Mouse (Mus musculus) CH12.LX (cell line): Measurements from ENCODE around the gene Alkbh6. TPM values are rescaled to one million over a fixed set of nuclear protein-coding genes. Genes with fewer than 3 reads are reported as not detected.

Experiments
- DNase-seq: peaks from one replicate; pipeline ENCODE4 v3.0.0-alpha.2; 2013; ENCODE audit errors: extremely low read depth
- H3K27ac ChIP-seq: 2 replicates; pipeline ENCODE4 v1.5.1; 2012; ENCODE audit warnings: low read depth, mild to moderate bottlenecking, control low read depth, moderate library complexity; ENCODE audit not compliant: insufficient read depth
- H3K27me3 ChIP-seq: replicated peaks from 2 replicates; pipeline ENCODE3; 2012; ENCODE audit warnings: inconsistent platforms
- H3K36me3 ChIP-seq, 2 experiments: replicated peaks in 1 of 2; 2 replicates each; pipeline versions ENCODE3 to v1.6.1; 2012; ENCODE audit warnings: inconsistent platforms in 1 of 2, low read length in 1 of 2, mild to moderate bottlenecking in 1 of 2, mixed read lengths in 1 of 2, moderate library complexity in 1 of 2; ENCODE audit not compliant: control insufficient read depth in 1 of 2, insufficient read depth in 1 of 2
- H3K4me1 ChIP-seq, 2 experiments: 2 replicates each; pipeline ENCODE4 v1.6.1; 2012; ENCODE audit warnings: inconsistent platforms in 1 of 2, moderate library complexity in 1 of 2; ENCODE audit not compliant: insufficient read depth in 2 of 2, control insufficient read depth in 1 of 2
- H3K4me2 ChIP-seq: 2 replicates; pipeline ENCODE4 v1.6.1; 2012; ENCODE audit warnings: low read depth, mild to moderate bottlenecking, control low read depth; ENCODE audit not compliant: poor library complexity, insufficient read depth, severe bottlenecking
- H3K4me3 ChIP-seq, 3 experiments: fragments of 150-350 bp in 1 of 3; sonication (generic) in 1 of 3; replicated peaks in 1 of 3; 2 replicates each; pipeline versions ENCODE3 to v1.5.1; 2011 to 2012; ENCODE audit warnings: low read depth in 2 of 3, low read length in 2 of 3, mild to moderate bottlenecking in 2 of 3, moderate library complexity in 2 of 3, control low read depth in 1 of 3, improper control_type of control experiment in 1 of 3, inconsistent platforms in 1 of 3, mixed read lengths in 1 of 3; ENCODE audit not compliant: poor library complexity in 1 of 3
- H3K79me2 ChIP-seq: replicated peaks from 2 replicates; pipeline ENCODE4 v1.6.1; 2012; ENCODE audit warnings: mild to moderate bottlenecking, moderate library complexity; ENCODE audit not compliant: control insufficient read depth, poor library complexity, insufficient read depth, severe bottlenecking; ENCODE audit errors: extremely low read depth
- H3K9ac ChIP-seq: 2 replicates; pipeline ENCODE4 v1.6.1; 2012; ENCODE audit warnings: low read depth, mild to moderate bottlenecking, control low read depth, moderate library complexity; ENCODE audit not compliant: insufficient read depth
- H3K9me3 ChIP-seq: replicated peaks from 2 replicates; pipeline ENCODE3; 2012; ENCODE audit warnings: low read length, inconsistent platforms, mixed read lengths
- BHLHE40 ChIP-seq: IDR thresholded peaks from 2 replicates; pipeline ENCODE4 v1.6.1; 2011; ENCODE audit warnings: mild to moderate bottlenecking, low read depth, low read length, improper control_type of control experiment
- CHD2 ChIP-seq: IDR thresholded peaks from 2 replicates; pipeline ENCODE4 v1.6.1; 2011; ENCODE audit warnings: low read length, improper control_type of control experiment
- CTCF ChIP-seq, 2 experiments: IDR thresholded peaks in 1 of 2; conservative IDR thresholded peaks in 1 of 2; 2 replicates each; pipeline ENCODE4 v1.5.1; 2011 to 2012; ENCODE audit warnings: low read depth in 2 of 2, low read length in 2 of 2, improper control_type of control experiment in 1 of 2, inconsistent platforms in 1 of 2, mild to moderate bottlenecking in 1 of 2, moderate library complexity in 1 of 2
- E2F4 ChIP-seq: IDR thresholded peaks from 2 replicates; pipeline ENCODE4 v1.6.1; 2011; ENCODE audit warnings: low read depth, low read length, improper control_type of control experiment; ENCODE audit not compliant: insufficient replicate concordance
- GABPA ChIP-seq: IDR thresholded peaks from 2 replicates; pipeline ENCODE4 v1.6.1; 2012; ENCODE audit warnings: low read depth, low read length, improper control_type of control experiment, inconsistent platforms; ENCODE audit not compliant: insufficient replicate concordance
- JUN ChIP-seq: IDR thresholded peaks from 2 replicates; pipeline ENCODE4 v1.6.1; 2011; ENCODE audit warnings: low read depth, mild to moderate bottlenecking, low read length, improper control_type of control experiment, moderate library complexity; ENCODE audit not compliant: insufficient read depth
- KAT2A ChIP-seq: IDR thresholded peaks from 2 replicates; pipeline ENCODE4 v1.6.1; 2012; ENCODE audit warnings: low read length, improper control_type of control experiment, inconsistent platforms; ENCODE audit not compliant: insufficient replicate concordance
- MAZ ChIP-seq: IDR thresholded peaks from 2 replicates; pipeline ENCODE4 v1.6.1; 2012; ENCODE audit warnings: low read depth, mild to moderate bottlenecking, inconsistent platforms, low read length, improper control_type of control experiment, moderate library complexity
- MEF2A ChIP-seq: IDR thresholded peaks from 2 replicates; pipeline ENCODE4 v1.6.1; 2014; ENCODE audit warnings: low read depth, mild to moderate bottlenecking, inconsistent platforms, low read length, improper control_type of control experiment, borderline replicate concordance
- NELFE ChIP-seq: IDR thresholded peaks from 2 replicates; pipeline ENCODE4 v1.6.1; 2011; ENCODE audit warnings: low read depth, low read length, improper control_type of control experiment
- PAX5 ChIP-seq: IDR thresholded peaks from 2 replicates; pipeline ENCODE4 v1.6.1; 2012; ENCODE audit warnings: low read length, inconsistent platforms, mixed read lengths
- POLR2A ChIP-seq: IDR thresholded peaks from 2 replicates; pipeline ENCODE4 v1.6.1; 2011; ENCODE audit warnings: low read depth, mild to moderate bottlenecking, improper control_type of control experiment, low read length
- RAD21 ChIP-seq: IDR thresholded peaks from 2 replicates; pipeline ENCODE4 v1.6.1; 2011; ENCODE audit warnings: low read depth, mild to moderate bottlenecking, low read length, improper control_type of control experiment, moderate library complexity
- RCOR1 ChIP-seq: conservative IDR thresholded peaks from 2 replicates; pipeline ENCODE4 v1.6.1; 2012; ENCODE audit warnings: low read depth, mild to moderate bottlenecking, inconsistent platforms, low read length, improper control_type of control experiment
- SIN3A ChIP-seq: IDR thresholded peaks from 2 replicates; pipeline ENCODE4 v1.6.1; 2012; ENCODE audit warnings: low read length, improper control_type of control experiment, inconsistent platforms
- SMC3 ChIP-seq: IDR thresholded peaks from 2 replicates; pipeline ENCODE4 v1.6.1; 2011; ENCODE audit warnings: low read depth, low read length, improper control_type of control experiment
- TCF12 ChIP-seq: IDR thresholded peaks from 2 replicates; pipeline ENCODE4 v1.6.1; 2014; ENCODE audit warnings: low read depth, mild to moderate bottlenecking, inconsistent platforms, low read length, improper control_type of control experiment
- UBTF ChIP-seq: IDR thresholded peaks from 2 replicates; pipeline ENCODE4 v1.6.1; 2012; ENCODE audit warnings: low read depth, mild to moderate bottlenecking, inconsistent platforms, low read length, improper control_type of control experiment, moderate library complexity
- USF1 ChIP-seq: IDR thresholded peaks from 2 replicates; pipeline ENCODE4 v1.6.1; 2014; ENCODE audit warnings: low read depth, mild to moderate bottlenecking, inconsistent platforms, low read length, improper control_type of control experiment
- ZC3H11A ChIP-seq: IDR thresholded peaks from 2 replicates; pipeline ENCODE4 v1.6.1; 2012; ENCODE audit warnings: low read depth, mild to moderate bottlenecking, inconsistent platforms, low read length, improper control_type of control experiment
- ZMIZ1 ChIP-seq: IDR thresholded peaks from 2 replicates; pipeline ENCODE4 v1.6.1; 2012; ENCODE audit warnings: low read depth, mild to moderate bottlenecking, inconsistent platforms, low read length, improper control_type of control experiment
- dilution Hi-C: fragments of 300-500 bp; cut with MboI; formaldehyde crosslinking; loops from 2 replicates; pipeline ENCODE4 v1.14.3; 2020; ENCODE audit warnings: low sequenced_read_pairs; ENCODE audit not compliant: extremely low pct_unique_long_range_greater_than_20kb, extremely low pct_ligation_motif_present
- in situ Hi-C: fragments of 300-500 bp; cut with MboI; formaldehyde crosslinking; loops from 3 replicates; pipeline ENCODE4 v1.14.3; 2019; ENCODE audit warnings: low sequenced_read_pairs, low pct_ligation_motif_present, low pct_unique_long_range_greater_than_20kb, mixed read lengths
- polyA plus RNA-seq: library from polyadenylated mRNA; unstranded; fragments of >175 nt; gene quantifications from 2 replicates; pipeline ENCODE4 v1.2.1, GENCODE M21; 2012; ENCODE audit warnings: low read depth; ENCODE audit not compliant: insufficient read length
- total RNA-seq, 2 experiments: library from RNA; depleted of rRNA; stranded (reverse); fragments of 300-350 nt in 1 of 2; fragments of >200 nt in 1 of 2; gene quantifications; 2 replicates each; pipeline ENCODE4 v1.2.3; 2012 to 2014

The Alkbh6 gene
- total and polyA plus RNA-seq, 3 experiments = 25.2 to 35.7 (median 28.8) TPM

- no peak for DNase-seq
- H3K4me1 ChIP-seq = peaks cover 2 to 4% of the 10 kb centered on the region in 2 experiments; a peak in 2 of 4 replicates
- dilution Hi-C loops = no loop called here
- no peaks in the 10 kb centered on the region for H3K36me3 ChIP-seq
- no peak overlapping the region for H3K4me2 ChIP-seq
- H3K79me2 ChIP-seq = no peaks in the 10 kb centered on the region
- H3K9me3 ChIP-seq = peaks cover 8% of the 10 kb centered on the region
- in situ Hi-C loops = no loop called here
- H3K27ac ChIP-seq = no peak overlapping the region
- H3K9ac ChIP-seq = no peak overlapping the region
- TF ChIP-seq JUN (no peak), CHD2 (no peak), PAX5 (no peak), NELFE (no peak), BHLHE40 (no peak), TCF12 (no peak), SIN3A (no peak), ZMIZ1 (no peak), RCOR1 (no peak), SMC3 (no peak), E2F4 (no peak), UBTF (no peak), ZC3H11A (no peak), MEF2A (no peak), RAD21 (no peak), POLR2A (no peak), MAZ (no peak), CTCF (conservative IDR thresholded peaks at IDR 0.05 in 1 of 2, IDR thresholded peaks at IDR 0.05 in 1 of 2; ENCODE audit: low read depth in 2 of 2, low read length in 2 of 2) (no peak), USF1 (no peak)
- TF ChIP-seq, all 38 proteins: peak for 0
- peaks cover 78% of the 10 kb centered on the region for H3K27me3 ChIP-seq
- H3K4me3 ChIP-seq = no peak overlapping the region
Measured at GRCm38 (mm10) chr7:30332622-30333259, 24.2 kb downstream of the Alkbh6 start.

GRCm38 (mm10) chr7:30333436-30333835 lies 24.9 kb downstream of the Alkbh6 start:
- in situ Hi-C loops = no loop called here
- Histone ChIP-seq H3K4me3 (no peak overlapping the region), H3K27me3 (peaks cover 78% of the 10 kb centered on the region), H3K79me2 (no peaks in the 10 kb centered on the region), H3K4me1 (peaks cover 2 to 4% of the 10 kb centered on the region in 2 experiments; a peak in 2 of 4 replicates), H3K9me3 (peaks cover 8% of the 10 kb centered on the region), H3K9ac (no peak overlapping the region), H3K4me2 (no peak overlapping the region), H3K36me3 (no peaks in the 10 kb centered on the region), H3K27ac (no peak overlapping the region)
- TF ChIP-seq POLR2A (no peak), GABPA (no peak), TCF12 (no peak), CTCF (conservative IDR thresholded peaks at IDR 0.05 in 1 of 2, IDR thresholded peaks at IDR 0.05 in 1 of 2; ENCODE audit: low read depth in 2 of 2, low read length in 2 of 2) (no peak), KAT2A (no peak), SMC3 (no peak), E2F4 (no peak)
- dilution Hi-C loops = no loop called here
- DNase-seq = no peak
